Mouse (Mus musculus) limb, embryonic 14.5 days (tissue): ENCODE results near the gene Klf15. TPM values are rescaled to one million over a fixed set of nuclear protein-coding genes. Genes with fewer than 3 reads are reported as not detected.

Experiments used
- ATAC-seq: fragments of 200-750 bp; cut with Nextera tagmentation; 2 replicates; pipeline ENCODE4 v1.8.0; 2017; ENCODE audit warnings: low read depth, moderate number of reproducible peaks, moderate TSS enrichment; ENCODE audit not compliant: low FRiP score
- DNase-seq: peaks from one replicate; pipeline ENCODE4 v3.0.0-alpha.2; 2015; ENCODE audit warnings: low spot score
- H3K27ac ChIP-seq: fragments of 300-500 bp; sonication (generic); replicated peaks from 2 replicates; pipeline ENCODE4 v1.5.1; 2014; ENCODE audit warnings: low read depth, mild to moderate bottlenecking, low read length, moderate library complexity, mixed read lengths
- H3K27me3 ChIP-seq: fragments of 300-500 bp; sonication (generic); 2 replicates; pipeline ENCODE4 v1.6.1; 2014; ENCODE audit warnings: low read length, mixed read lengths; ENCODE audit not compliant: control insufficient read depth, insufficient read depth
- H3K36me3 ChIP-seq: fragments of 300-500 bp; sonication (generic); 2 replicates; pipeline ENCODE4 v1.6.1; 2014; ENCODE audit warnings: mild to moderate bottlenecking, low read length, moderate library complexity, mixed read lengths; ENCODE audit not compliant: control insufficient read depth, insufficient read depth
- H3K4me1 ChIP-seq: fragments of 300-500 bp; sonication (generic); 2 replicates; pipeline ENCODE4 v1.6.1; 2014; ENCODE audit warnings: antibody characterized with exemption, low read length, mixed read lengths; ENCODE audit not compliant: control insufficient read depth, insufficient read depth
- H3K4me2 ChIP-seq: fragments of 300-500 bp; sonication (generic); replicated peaks from 2 replicates; pipeline ENCODE4 v1.6.1; 2014; ENCODE audit warnings: low read depth, mild to moderate bottlenecking, low read length, moderate library complexity; ENCODE audit not compliant: severe bottlenecking
- H3K4me3 ChIP-seq: fragments of 300-500 bp; sonication (generic); replicated peaks from 2 replicates; pipeline ENCODE4 v1.5.1; 2014; ENCODE audit warnings: low read length
- H3K9ac ChIP-seq: fragments of 300-500 bp; sonication (generic); 2 replicates; pipeline ENCODE4 v1.6.1; 2014; ENCODE audit warnings: mild to moderate bottlenecking, low read depth, low read length, moderate library complexity; ENCODE audit not compliant: severe bottlenecking
- H3K9me3 ChIP-seq: fragments of 300-500 bp; sonication (generic); 2 replicates; pipeline ENCODE4 v1.6.1; 2016; ENCODE audit warnings: low read length; ENCODE audit not compliant: control insufficient read depth
- POLR2A ChIP-seq: fragments of 200-500 bp; IDR thresholded peaks from 2 replicates; pipeline ENCODE4 v1.8.0; 2012; ENCODE audit warnings: inconsistent platforms, mild to moderate bottlenecking, moderate library complexity, borderline replicate concordance; ENCODE audit not compliant: insufficient read depth, insufficient read length; ENCODE audit errors: extremely low read depth
- WGBS: fragments of 180-500 bp; shearing (Covaris S2); extraction: QIAGEN DNeasy Blood & Tissue Kit; methylation state at CpG from one replicate; pipeline ENCODE4 v1.1.7; 2014; 5-methylcytosine and 5-hydroxymethylcytosine counted together
- polyA plus RNA-seq, 2 experiments: library from polyadenylated mRNA; depleted of rRNA in 1 of 2; stranded (reverse) in 1 of 2; unstranded in 1 of 2; fragments of >200 nt; fragmentation: Nextera tagmentation in 1 of 2; extraction: Ambion mirVana in 1 of 2; gene quantifications; 2 replicates each; pipeline versions ENCODE4 v1.2.1 to v1.2.3; 2012 to 2014

Gene Klf15
- polyA plus RNA-seq (2012; rRNA removed) (7.0 TPM in 2 replicates), polyA plus RNA-seq (2014; fragmentation: Nextera tagmentation; extraction: Ambion mirVana) (4.4 and 5.3 TPM in 2 replicates)

GRCm38 (mm10) chr6:90462181-90462706 is at the start of gene Klf15:
TSS of gene Klf15 (plus strand) at chr6:90462576.
- no peaks in the 10 kb centered on the region for H3K36me3 ChIP-seq
- peak within 1 kb of the TSS; percentile 64 for H3K4me3 ChIP-seq
- TF ChIP-seq POLR2A: no peak
- H3K4me2 ChIP-seq: peak within 1 kb of the TSS; percentile 100
- DNase-seq (peak; percentile 38), ATAC-seq (peak; percentile 86)
- no peaks in the 10 kb centered on the region for H3K9me3 ChIP-seq
- no peak within 1 kb of the TSS for H3K27ac ChIP-seq
- peak within 1 kb of the TSS; percentile 66 for H3K9ac ChIP-seq
- under 1% methylated on average over 48 of the region's 70 CpGs for WGBS
- peaks cover 23% of the 10 kb centered on the region for H3K27me3 ChIP-seq
- H3K4me1 ChIP-seq: peaks cover 15% of the 10 kb centered on the region

DNA sequence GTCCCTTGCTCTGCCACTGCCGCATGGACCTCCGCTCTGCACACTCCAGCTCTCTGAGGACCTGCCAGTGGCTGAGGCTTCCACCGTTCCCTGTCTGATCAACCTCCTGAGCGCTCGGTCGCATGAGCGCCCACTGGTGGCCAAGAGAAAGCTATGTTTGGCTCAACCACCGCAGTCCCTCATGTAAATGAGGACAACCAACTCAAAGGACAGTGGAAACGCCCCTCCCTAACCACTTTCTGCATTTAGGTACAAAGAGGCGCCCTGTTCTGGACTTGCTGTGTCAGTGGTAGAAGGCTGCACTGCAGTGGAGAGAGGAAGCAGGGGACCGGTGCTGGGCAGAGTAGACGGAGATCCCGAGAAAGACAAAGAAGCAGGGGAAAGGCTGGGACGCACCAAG is 39.8 kb upstream of the Klf15 start:
- DNase-seq (peak; percentile 70), ATAC-seq (peak; percentile 86)
- no peak overlapping the region for H3K27ac ChIP-seq
- no peaks in the 10 kb centered on the region for H3K9me3 ChIP-seq
- H3K36me3 ChIP-seq: no peaks in the 10 kb centered on the region
- TF ChIP-seq POLR2A: no peak
- WGBS: 7% methylated on average over 14 of the region's 14 CpGs
- H3K4me3 ChIP-seq: no peak overlapping the region; the same call in 1 of the 2 replicates
- H3K9ac ChIP-seq: no peak overlapping the region
- H3K4me2 ChIP-seq: peak overlapping the region; percentile 36
- no peaks in the 10 kb centered on the region; the same call in 1 of the 2 replicates for H3K4me1 ChIP-seq
- H3K27me3 ChIP-seq: 0 out of 2 replicates have a peak, but pooled peaks cover 4% of the 10 kb centered on the region

DNA sequence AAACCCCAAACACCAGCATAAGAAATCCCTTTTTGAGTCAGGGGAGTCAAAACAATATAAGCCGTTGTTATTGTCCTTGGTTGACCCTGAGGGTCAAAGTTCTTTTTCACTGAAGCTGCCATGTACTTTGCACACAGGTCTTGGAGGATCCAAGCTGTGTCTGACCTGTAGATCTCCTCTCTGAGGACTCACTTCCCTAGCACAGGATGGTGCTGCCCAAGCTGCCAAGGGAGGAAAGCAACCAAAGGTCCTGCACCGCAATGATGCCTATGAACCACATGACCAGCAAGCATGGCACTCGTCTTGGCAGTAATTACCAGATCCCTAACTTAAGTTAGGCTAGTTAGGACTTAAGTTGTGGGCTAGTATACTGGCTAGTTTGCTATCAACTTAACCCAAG is 37.0 kb upstream of the Klf15 start:
- Histone ChIP-seq H3K4me1 (no peaks in the 10 kb centered on the region; the same call in none of the 2 replicates), H3K4me3 (no peak overlapping the region), H3K4me2 (no peak overlapping the region), H3K27me3 (0 out of 2 replicates have a peak, but pooled peaks cover 8% of the 10 kb centered on the region), H3K27ac (no peak overlapping the region), H3K36me3 (no peaks in the 10 kb centered on the region), H3K9ac (no peak overlapping the region), H3K9me3 (no peaks in the 10 kb centered on the region)
- WGBS: 78% methylated on average over 3 of the region's 3 CpGs
- no peak for TF ChIP-seq POLR2A
- ATAC-seq: no peak
- DNase-seq: no peak

DNA sequence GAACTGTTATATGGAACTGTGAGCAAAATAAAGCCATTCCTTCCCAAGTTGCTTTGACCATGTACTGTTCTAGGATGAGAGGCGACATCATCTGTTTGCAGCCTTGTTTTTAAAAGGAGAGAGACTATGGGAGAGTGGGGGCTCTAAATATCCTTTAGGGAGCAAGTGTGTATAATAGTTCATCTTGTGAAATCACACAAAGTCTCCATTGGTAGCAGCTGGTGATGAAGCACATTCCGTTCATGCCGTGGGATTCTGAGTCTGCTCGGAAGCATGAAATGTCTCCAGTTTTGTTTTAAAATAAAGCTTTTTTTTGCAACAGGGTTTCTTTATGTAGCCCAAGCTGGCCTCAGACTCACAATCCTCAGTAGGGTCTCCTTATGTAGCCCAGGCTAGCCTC is 36.4 kb upstream of the Klf15 start:
- no peak overlapping the region for H3K4me2 ChIP-seq
- H3K4me1 ChIP-seq: no peaks in the 10 kb centered on the region; the same call in none of the 2 replicates
- H3K27me3 ChIP-seq: 0 out of 2 replicates have a peak, but pooled peaks cover 8% of the 10 kb centered on the region
- no peak overlapping the region for H3K4me3 ChIP-seq
- no peak for TF ChIP-seq POLR2A
- no peak overlapping the region for H3K9ac ChIP-seq
- H3K27ac ChIP-seq: no peak overlapping the region
- DNase-seq (no peak), ATAC-seq (no peak)
- 69% methylated on average over 4 of the region's 4 CpGs for WGBS
- H3K36me3 ChIP-seq: no peaks in the 10 kb centered on the region
- H3K9me3 ChIP-seq: no peaks in the 10 kb centered on the region

GRCm38 (mm10) chr6:90428380-90428974 is 33.9 kb upstream of the Klf15 start, which contains the start of gene Cfap100:
TSS of gene Cfap100 (minus strand) at chr6:90428797.
- Histone ChIP-seq H3K9me3 (no peaks in the 10 kb centered on the region), H3K27me3 (0 out of 2 replicates have a peak, but pooled peaks cover 8% of the 10 kb centered on the region), H3K27ac (no peak within 1 kb of the TSS), H3K9ac (peak within 1 kb of the TSS; percentile 59), H3K4me1 (no peaks in the 10 kb centered on the region; the same call in 1 of the 2 replicates), H3K4me3 (peak within 1 kb of the TSS; percentile 43), H3K4me2 (peak within 1 kb of the TSS; percentile 85), H3K36me3 (no peaks in the 10 kb centered on the region)
- under 1% methylated on average over 31 of the region's 31 CpGs for WGBS
- DNase-seq (peak; percentile 61), ATAC-seq (peak; percentile 78)
- no peak for TF ChIP-seq POLR2A
